In genomic region chr7:115092481-115093050, GRCm38 (mm10) we compare ENCODE assay signal across 16 mouse cellular contexts.
"Had no signal": no experiment of that assay in that cellular context is flagged by ENCODE, and none has a peak within 500 bp of the region (broad histone marks: within the 10 kb centered on the region; RNA-seq: fewer than 3 reads in every experiment).

No protein-coding gene starts in this region.

- DNase-seq: kidney, adult 11 months; kidney, adult 8-10 months; kidney, postnatal 10 days; kidney, postnatal 36 days; liver, embryonic 13.5 days; lung, adult 2 months; midbrain, embryonic 14.5 days; right cerebral cortex, adult 18-20 months; right cerebral cortex, postnatal 25 days; spleen, adult 18-20 months; thymus, postnatal 25 days had no signal

- H3K36me3 ChIP-seq: intestine, embryonic 15.5 days; kidney, embryonic 15.5 days; limb, embryonic 12.5 days; liver, embryonic 13.5 days; stomach, embryonic 15.5 days had no signal

- H3K27me3 ChIP-seq: intestine, embryonic 15.5 days; kidney, embryonic 15.5 days; limb, embryonic 12.5 days; liver, embryonic 13.5 days; stomach, embryonic 15.5 days had no signal

- ATAC-seq: intestine, embryonic 15.5 days had no signal

- H3K4me1 ChIP-seq: intestine, embryonic 15.5 days; kidney, embryonic 15.5 days; limb, embryonic 12.5 days; liver, embryonic 13.5 days; stomach, embryonic 15.5 days had no signal

- H3K4me2 ChIP-seq: intestine, embryonic 15.5 days; kidney, embryonic 15.5 days; limb, embryonic 12.5 days; liver, embryonic 13.5 days; midbrain, embryonic 11.5 days; stomach, embryonic 15.5 days had no signal

- H3K9ac ChIP-seq: intestine, embryonic 15.5 days; kidney, embryonic 15.5 days; limb, embryonic 12.5 days; liver, embryonic 13.5 days; stomach, embryonic 15.5 days had no signal

- H3K4me3 ChIP-seq: intestine, embryonic 15.5 days; kidney, embryonic 15.5 days; limb, embryonic 12.5 days; liver, embryonic 13.5 days; stomach, embryonic 15.5 days had no signal

- H3K9me3 ChIP-seq: intestine, embryonic 15.5 days; kidney, embryonic 15.5 days; limb, embryonic 12.5 days; liver, embryonic 13.5 days; stomach, embryonic 15.5 days had no signal

- H3K27ac ChIP-seq: intestine, embryonic 15.5 days; kidney, embryonic 15.5 days; limb, embryonic 12.5 days; liver, embryonic 13.5 days; stomach, embryonic 15.5 days had no signal
